Mouse (Mus musculus): Measurements from ENCODE around the gene Pipox. TPM values are rescaled to one million over a fixed set of nuclear protein-coding genes. Genes with fewer than 3 reads are reported as not detected.
A peak's percentile ranks its signal among the peaks of the same experiment; 100 is the strongest.

The Pipox gene
- polyA plus RNA-seq, 1 experiment from 2014 or later, result 12.6 TPM

- Histone ChIP-seq H3K36me3 (ENCODE audit: control insufficient read depth, insufficient read depth) (no peaks in the 10 kb centered on the region), H3K9ac (replicated peaks; ENCODE audit: low read depth, low read length) (peak overlapping the region; percentile 23; the same call in 1 of the 2 replicates), H3K27me3 (replicated peaks; ENCODE audit: control insufficient read depth, insufficient read depth, low read length) (no peaks in the 10 kb centered on the region), H3K9me3 (ENCODE audit: control insufficient read depth, low read length) (no peaks in the 10 kb centered on the region), H3K27ac (ENCODE audit: low read length) (peak overlapping the region; percentile 49; the same call in 1 of the 2 replicates), H3K4me2 (ENCODE audit: low read length) (no peak overlapping the region), H3K4me1 (replicated peaks; ENCODE audit: control insufficient read depth, insufficient read depth, low read length) (peaks cover 28% of the 10 kb centered on the region), H3K4me3 (replicated peaks; ENCODE audit: low read length) (no peak overlapping the region)
- ATAC-seq, result no peak
- WGBS, result 24% methylated on average over 6 of the region's 6 CpGs
These were observed 15.9 kb upstream of the Pipox start for GRCm38 (mm10) chr11:77909776-77910175.

- peaks cover 24% of the 10 kb centered on the region for H3K4me1 ChIP-seq (replicated peaks; ENCODE audit: control insufficient read depth, insufficient read depth, low read length)
- H3K36me3 ChIP-seq (ENCODE audit: control insufficient read depth, insufficient read depth), result no peaks in the 10 kb centered on the region
These were observed 15.5 kb upstream of the Pipox start for GRCm38 (mm10) chr11:77909376-77909775.

DNA sequence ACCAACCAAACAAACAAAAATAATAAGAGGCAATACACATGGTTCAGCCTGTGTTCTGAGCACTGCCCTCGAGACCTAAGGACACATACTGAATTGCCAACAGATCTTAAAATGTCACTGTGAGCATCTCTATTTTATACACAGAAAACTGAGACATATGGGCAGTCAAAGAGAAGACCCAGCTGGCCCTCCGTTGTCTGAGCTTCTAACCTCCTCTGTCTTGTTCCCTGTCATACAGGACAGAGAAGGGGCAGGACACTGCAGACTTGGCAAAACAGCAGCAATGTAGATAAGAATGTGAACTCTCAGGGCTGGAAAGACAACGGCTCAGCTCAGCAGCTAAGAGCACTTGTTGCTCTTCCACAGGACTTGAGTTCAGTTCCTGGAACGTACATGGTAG is 14.6 kb upstream of the Pipox start:
- Histone ChIP-seq H3K27ac (ENCODE audit: low read length) (no peak overlapping the region), H3K4me1 (replicated peaks; ENCODE audit: control insufficient read depth, insufficient read depth, low read length) (peaks cover 27% of the 10 kb centered on the region), H3K9me3 (ENCODE audit: control insufficient read depth, low read length) (no peaks in the 10 kb centered on the region), H3K4me2 (ENCODE audit: low read length) (no peak overlapping the region), H3K9ac (replicated peaks; ENCODE audit: low read depth, low read length) (no peak overlapping the region), H3K36me3 (ENCODE audit: control insufficient read depth, insufficient read depth) (no peaks in the 10 kb centered on the region), H3K4me3 (replicated peaks; ENCODE audit: low read length) (no peak overlapping the region), H3K27me3 (replicated peaks; ENCODE audit: control insufficient read depth, insufficient read depth, low read length) (no peaks in the 10 kb centered on the region)
- ATAC-seq, result no peak
- 90% methylated on average over 4 of the region's 4 CpGs for WGBS

More at GRCm38 (mm10) chr11:77909376-77909775, 15.5 kb upstream of the Pipox start:
- no peaks in the 10 kb centered on the region for H3K9me3 ChIP-seq (ENCODE audit: control insufficient read depth, low read length)
- H3K9ac ChIP-seq (replicated peaks; ENCODE audit: low read depth, low read length), result peak overlapping the region; percentile 23; the same call in 1 of the 2 replicates
- no peak overlapping the region for H3K4me3 ChIP-seq (replicated peaks; ENCODE audit: low read length)
- WGBS, result 30% methylated on average over 5 of the region's 5 CpGs
- no peak overlapping the region for H3K4me2 ChIP-seq (ENCODE audit: low read length)
- ATAC-seq, result no peak
- H3K27ac ChIP-seq (ENCODE audit: low read length), result peak overlapping the region; percentile 49; the same call in 1 of the 2 replicates
- no peaks in the 10 kb centered on the region for H3K27me3 ChIP-seq (replicated peaks; ENCODE audit: control insufficient read depth, insufficient read depth, low read length)

DNA sequence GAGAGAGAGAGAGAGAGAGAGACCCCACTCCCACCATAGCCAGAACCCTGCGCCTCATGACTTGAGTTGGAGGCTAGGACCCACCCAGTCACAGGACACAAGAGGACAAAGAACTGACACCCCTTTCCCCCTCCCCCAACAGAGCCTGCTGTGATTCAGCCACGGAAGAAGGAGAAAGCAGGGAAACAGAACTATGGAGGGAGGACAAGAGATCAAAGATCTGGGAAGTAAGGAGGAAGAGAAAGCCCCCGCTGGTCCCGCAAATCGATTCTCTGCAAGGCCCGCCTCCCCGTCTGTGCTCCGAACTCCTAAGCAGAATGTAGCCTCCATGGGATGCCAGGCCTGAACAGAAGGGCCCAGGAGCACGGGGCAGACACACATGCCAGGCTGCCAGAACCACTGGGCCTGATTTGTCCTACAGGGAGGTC is 12.9 kb upstream of the Pipox start:
- Histone ChIP-seq H3K4me1 (replicated peaks; ENCODE audit: control insufficient read depth, insufficient read depth, low read length) (peaks cover 36% of the 10 kb centered on the region), H3K9ac (replicated peaks; ENCODE audit: low read depth, low read length) (peak overlapping the region; percentile 26; the same call in 1 of the 2 replicates)
- peak; percentile 69 for ATAC-seq

GRCm38 (mm10) chr11:77906097-77906687 is 12.3 kb upstream of the Pipox start:
- H3K4me2 ChIP-seq (ENCODE audit: low read length), result peak overlapping the region; percentile 28
- H3K9me3 ChIP-seq (ENCODE audit: control insufficient read depth, low read length), result no peaks in the 10 kb centered on the region
- WGBS, result 14% methylated on average over 19 of the region's 19 CpGs
- H3K27me3 ChIP-seq (replicated peaks; ENCODE audit: control insufficient read depth, insufficient read depth, low read length), result no peaks in the 10 kb centered on the region
- peak overlapping the region; percentile 90 for H3K27ac ChIP-seq (ENCODE audit: low read length)
- ATAC-seq, result no peak
- H3K4me3 ChIP-seq (replicated peaks; ENCODE audit: low read length), result peak overlapping the region; percentile 5; the same call in 1 of the 2 replicates
- peak overlapping the region; percentile 42; the same call in 1 of the 2 replicates for H3K9ac ChIP-seq (replicated peaks; ENCODE audit: low read depth, low read length)
- no peaks in the 10 kb centered on the region for H3K36me3 ChIP-seq (ENCODE audit: control insufficient read depth, insufficient read depth)
- peaks cover 42% of the 10 kb centered on the region for H3K4me1 ChIP-seq (replicated peaks; ENCODE audit: control insufficient read depth, insufficient read depth, low read length)

More for the DNA sequence above, 12.9 kb upstream of the Pipox start:
- Histone ChIP-seq H3K36me3 (ENCODE audit: control insufficient read depth, insufficient read depth) (no peaks in the 10 kb centered on the region), H3K4me2 (ENCODE audit: low read length) (peak overlapping the region; percentile 28), H3K4me3 (replicated peaks; ENCODE audit: low read length) (no peak overlapping the region; the same call in 1 of the 2 replicates), H3K9me3 (ENCODE audit: control insufficient read depth, low read length) (no peaks in the 10 kb centered on the region), H3K27ac (ENCODE audit: low read length) (peak overlapping the region; percentile 90), H3K27me3 (replicated peaks; ENCODE audit: control insufficient read depth, insufficient read depth, low read length) (no peaks in the 10 kb centered on the region)
- 9% methylated on average over 9 of the region's 9 CpGs for WGBS

DNA sequence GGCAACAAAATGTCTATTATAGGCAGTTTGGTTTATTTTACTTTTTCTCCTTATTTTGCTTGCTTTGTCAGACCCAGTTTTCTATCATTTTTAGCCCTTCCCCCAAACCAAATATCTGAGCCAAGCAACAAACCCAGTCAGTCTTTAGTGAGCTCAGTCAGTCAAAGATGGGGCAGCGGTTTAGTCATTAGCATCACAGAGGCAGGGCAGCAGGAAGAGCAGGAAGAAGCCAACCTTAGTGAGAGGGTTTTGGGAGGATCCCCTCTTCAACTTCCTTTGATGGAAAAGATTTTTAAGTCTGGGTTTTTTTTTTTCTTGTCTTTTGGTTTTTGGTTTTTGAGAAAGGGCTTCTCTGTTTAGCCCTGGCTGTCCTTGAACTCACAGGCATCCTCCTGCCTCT is 10.8 kb upstream of the Pipox start:
- no peaks in the 10 kb centered on the region for H3K27me3 ChIP-seq (replicated peaks; ENCODE audit: control insufficient read depth, insufficient read depth, low read length)
- H3K4me2 ChIP-seq (ENCODE audit: low read length), result no peak overlapping the region
- H3K4me1 ChIP-seq (replicated peaks; ENCODE audit: control insufficient read depth, insufficient read depth, low read length), result peaks cover 46% of the 10 kb centered on the region
- H3K9me3 ChIP-seq (ENCODE audit: control insufficient read depth, low read length), result no peaks in the 10 kb centered on the region
- no peak overlapping the region for H3K27ac ChIP-seq (ENCODE audit: low read length)
- H3K9ac ChIP-seq (replicated peaks; ENCODE audit: low read depth, low read length), result no peak overlapping the region
- H3K36me3 ChIP-seq (ENCODE audit: control insufficient read depth, insufficient read depth), result no peaks in the 10 kb centered on the region
- no peak overlapping the region for H3K4me3 ChIP-seq (replicated peaks; ENCODE audit: low read length)
- 36% methylated on average over 1 of the region's 1 CpGs for WGBS
- no peak for ATAC-seq

DNA sequence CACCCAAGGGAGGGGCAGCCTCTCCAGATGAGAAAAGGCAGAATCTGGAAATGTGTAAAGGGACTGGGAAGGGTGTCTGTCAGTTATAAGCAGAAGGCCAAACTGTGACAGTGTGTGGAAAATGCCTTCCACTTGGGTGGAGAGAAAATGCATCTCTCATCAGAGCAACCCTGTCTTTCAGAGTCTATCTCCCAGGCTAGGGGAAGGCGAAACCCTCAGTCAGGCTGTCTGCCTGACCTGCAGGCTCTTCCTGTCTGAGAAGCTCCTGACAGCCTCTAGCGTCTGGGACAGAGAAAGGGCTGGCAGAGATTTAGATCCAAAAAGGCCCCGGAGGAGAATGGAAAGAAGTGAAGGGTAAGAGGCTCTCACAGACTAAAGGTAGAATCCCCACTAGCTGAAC is 9.9 kb upstream of the Pipox start:
- 33% methylated on average over 3 of the region's 3 CpGs for WGBS
- Histone ChIP-seq H3K4me3 (replicated peaks; ENCODE audit: low read length) (no peak overlapping the region), H3K27me3 (replicated peaks; ENCODE audit: control insufficient read depth, insufficient read depth, low read length) (no peaks in the 10 kb centered on the region), H3K36me3 (ENCODE audit: control insufficient read depth, insufficient read depth) (no peaks in the 10 kb centered on the region), H3K9ac (replicated peaks; ENCODE audit: low read depth, low read length) (no peak overlapping the region), H3K4me2 (ENCODE audit: low read length) (no peak overlapping the region), H3K4me1 (replicated peaks; ENCODE audit: control insufficient read depth, insufficient read depth, low read length) (peaks cover 41% of the 10 kb centered on the region), H3K27ac (ENCODE audit: low read length) (peak overlapping the region; percentile 13; the same call in 1 of the 2 replicates), H3K9me3 (ENCODE audit: control insufficient read depth, low read length) (no peaks in the 10 kb centered on the region)
- ATAC-seq, result no peak

DNA sequence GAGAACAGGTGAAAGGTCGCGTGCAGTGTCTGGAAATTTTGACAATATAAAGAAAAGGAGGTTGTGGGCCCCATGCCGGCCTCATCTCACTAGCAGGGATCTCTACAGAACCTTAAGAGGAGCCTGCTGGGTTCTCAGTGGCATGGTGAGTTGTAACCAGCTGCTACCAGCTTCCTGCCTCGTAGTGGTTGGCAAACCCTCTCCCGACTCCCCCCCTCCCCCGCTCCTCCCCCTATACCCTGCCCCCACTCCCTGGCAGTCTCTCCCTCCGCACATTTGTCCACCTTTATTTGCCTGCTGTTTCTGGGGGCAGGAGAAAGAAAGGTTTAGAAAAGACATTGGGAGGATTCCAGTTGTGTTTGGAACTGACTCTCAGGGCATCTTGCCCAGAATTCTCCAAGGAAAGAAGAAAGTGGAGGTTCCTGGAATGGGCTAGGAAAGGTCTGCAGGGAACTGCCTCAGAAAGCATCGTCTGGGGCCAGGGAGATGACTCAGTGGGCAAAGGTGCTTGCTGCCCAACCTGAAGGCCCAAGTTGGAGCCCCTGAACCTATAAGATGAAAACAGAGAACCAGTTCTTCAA is 8.0 kb upstream of the Pipox start:
- no peaks in the 10 kb centered on the region for H3K9me3 ChIP-seq (ENCODE audit: control insufficient read depth, low read length)
- no peak for ATAC-seq
- whole genome bisulfite sequencing, result 25% methylated on average over 8 of the region's 8 CpGs
- H3K4me2 ChIP-seq (ENCODE audit: low read length), result no peak overlapping the region
- H3K4me3 ChIP-seq (replicated peaks; ENCODE audit: low read length), result no peak overlapping the region
- H3K27ac ChIP-seq (ENCODE audit: low read length), result peak overlapping the region; percentile 64
- H3K9ac ChIP-seq (replicated peaks; ENCODE audit: low read depth, low read length), result 0 out of 2 replicates have a peak overlapping the region, but pooled peaks have one; percentile 18
- H3K36me3 ChIP-seq (ENCODE audit: control insufficient read depth, insufficient read depth), result no peaks in the 10 kb centered on the region
- peaks cover 56% of the 10 kb centered on the region for H3K4me1 ChIP-seq (replicated peaks; ENCODE audit: control insufficient read depth, insufficient read depth, low read length)
- no peaks in the 10 kb centered on the region for H3K27me3 ChIP-seq (replicated peaks; ENCODE audit: control insufficient read depth, insufficient read depth, low read length)

GRCm38 (mm10) chr11:77901366-77901765 is 7.5 kb upstream of the Pipox start:
- Histone ChIP-seq H3K36me3 (ENCODE audit: control insufficient read depth, insufficient read depth) (no peaks in the 10 kb centered on the region), H3K27ac (ENCODE audit: low read length) (peak overlapping the region; percentile 64), H3K27me3 (replicated peaks; ENCODE audit: control insufficient read depth, insufficient read depth, low read length) (no peaks in the 10 kb centered on the region), H3K9ac (replicated peaks; ENCODE audit: low read depth, low read length) (0 out of 2 replicates have a peak overlapping the region, but pooled peaks have one; percentile 18), H3K4me3 (replicated peaks; ENCODE audit: low read length) (no peak overlapping the region), H3K4me1 (replicated peaks; ENCODE audit: control insufficient read depth, insufficient read depth, low read length) (peaks cover 56% of the 10 kb centered on the region), H3K4me2 (ENCODE audit: low read length) (no peak overlapping the region), H3K9me3 (ENCODE audit: control insufficient read depth, low read length) (no peaks in the 10 kb centered on the region)
- ATAC-seq, result no peak
- WGBS, result 53% methylated on average over 5 of the region's 5 CpGs
